Mouse (Mus musculus): Measurements from ENCODE around the gene Tmem94. TPM values are rescaled to one million over a fixed set of nuclear protein-coding genes. Genes with fewer than 3 reads are reported as not detected.
A peak's percentile ranks its signal among the peaks of the same experiment; 100 is the strongest.

Gene Tmem94
- total RNA-seq (2012; rRNA removed), result 23.2 and 26.2 TPM in 2 replicates
- 10 to 100 TPM; 38.9 to 64.4 TPM for polyA plus RNA-seq (2012; ENCODE audit: insufficient read depth in 1 of 2, insufficient read length in 2 of 2, low read depth in 1 of 2, low replicate concordance in 2 of 2, missing spikeins in 1 of 2)

- DNase-seq (ENCODE audit: low read depth, low spot score), result peak; percentile 99
- Histone ChIP-seq H3K4me1 (ENCODE audit: control insufficient read depth in 1 of 2, insufficient read depth in 2 of 2, low read length in 2 of 2) (peaks cover 5 to 10% of the 10 kb centered on the region in 2 experiments), H3K79me2 (ENCODE audit: control insufficient read depth, insufficient read depth, low read length, poor library complexity) (peaks cover 5% of the 10 kb centered on the region; the same call in 1 of the 2 replicates)
- no peak for TF ChIP-seq USF2 (IDR thresholded peaks at IDR 0.05; ENCODE audit: borderline replicate concordance in 1 of 2, insufficient read depth in 1 of 2, low read depth in 1 of 2, low read length in 2 of 2)
- TF ChIP-seq CHD2 (IDR thresholded peaks at IDR 0.05; ENCODE audit: low read length), result peak; percentile 95
- peak; percentile 100 for TF ChIP-seq MAZ (IDR thresholded peaks at IDR 0.05; ENCODE audit: low read depth, low read length)
- TF ChIP-seq RAD21 (IDR thresholded peaks at IDR 0.05; ENCODE audit: low read depth, low read length), result no peak
- TF ChIP-seq MAFK (IDR thresholded peaks at IDR 0.05; ENCODE audit: borderline replicate concordance, low read depth, low read length), result no peak
- TF ChIP-seq SIN3A (IDR thresholded peaks at IDR 0.05; ENCODE audit: low read length), result peak; percentile 92
- no peak for TF ChIP-seq JUND (IDR thresholded peaks at IDR 0.05; ENCODE audit: low read depth, low read length)
- TF ChIP-seq MEF2A (IDR thresholded peaks at IDR 0.05; ENCODE audit: extremely low read depth, insufficient replicate concordance, low read depth, low read length, poor library complexity, severe bottlenecking), result peak; percentile 54; the same call in 1 of the 2 replicates
- peak; percentile 71 for TF ChIP-seq NRF1 (IDR thresholded peaks at IDR 0.05; ENCODE audit: insufficient read depth, low read depth, low read length, poor library complexity, severe bottlenecking)
- no peak for TF ChIP-seq BHLHE40 (IDR thresholded peaks at IDR 0.05; ENCODE audit: borderline replicate concordance, low read depth, low read length)
- no peak for TF ChIP-seq CTCF (IDR thresholded peaks at IDR 0.05 in 2 of 3, conservative IDR thresholded peaks at IDR 0.05 in 1 of 3; ENCODE audit: control insufficient read depth in 1 of 3, insufficient read depth in 1 of 3, low read depth in 2 of 3, low read length in 3 of 3, poor library complexity in 1 of 3, severe bottlenecking in 1 of 3)
- TF ChIP-seq E2F4 (IDR thresholded peaks at IDR 0.05; ENCODE audit: borderline replicate concordance, low read depth, low read length), result peak; percentile 65; the same call in 1 of the 2 replicates
- TF ChIP-seq ZNF384 (IDR thresholded peaks at IDR 0.05; ENCODE audit: low read depth, low read length), result no peak
- peak; percentile 95 for TF ChIP-seq HCFC1 (IDR thresholded peaks at IDR 0.05; ENCODE audit: low read depth, low read length)
- no peak for TF ChIP-seq UBTF (IDR thresholded peaks at IDR 0.05; ENCODE audit: borderline replicate concordance, insufficient read depth, low read depth, low read length)
- TF ChIP-seq CHD1 (IDR thresholded peaks at IDR 0.05; ENCODE audit: low read depth, low read length), result no peak
- no peak for TF ChIP-seq ZC3H11A (IDR thresholded peaks at IDR 0.05; ENCODE audit: low read depth, low read length)
- TF ChIP-seq MAX (IDR thresholded peaks at IDR 0.05; ENCODE audit: low read length), result peak; percentile 72
- TF ChIP-seq EP300 (IDR thresholded peaks at IDR 0.05; ENCODE audit: low read depth in 1 of 2, low read length in 2 of 2), result no peak
- peak; percentile 65; the same call in 1 of the 2 replicates for TF ChIP-seq POLR2AphosphoS2 (IDR thresholded peaks at IDR 0.05; ENCODE audit: low read length)
- peak; percentile 75 to 86 for TF ChIP-seq POLR2A (IDR thresholded peaks at IDR 0.05; ENCODE audit: control insufficient read depth in 1 of 2, insufficient read depth in 1 of 2, low read depth in 1 of 2, low read length in 2 of 2, poor library complexity in 1 of 2)
- TF ChIP-seq RCOR1 (IDR thresholded peaks at IDR 0.05; ENCODE audit: low read depth, low read length), result no peak
- peak; percentile 94 for TF ChIP-seq TBP (IDR thresholded peaks at IDR 0.05; ENCODE audit: low read depth, low read length)
- no peak for TF ChIP-seq GABPA (IDR thresholded peaks at IDR 0.05; ENCODE audit: low read depth, low read length)
- no peak for TF ChIP-seq POLR2AphosphoS5 (IDR thresholded peaks at IDR 0.05; ENCODE audit: borderline replicate concordance, low read depth, low read length)
- no peak for TF ChIP-seq MYC (IDR thresholded peaks at IDR 0.05; ENCODE audit: low read depth, low read length)
- peak; percentile 86 for TF ChIP-seq ZMIZ1 (IDR thresholded peaks at IDR 0.05; ENCODE audit: low read depth, low read length)
- TF ChIP-seq MYB (IDR thresholded peaks at IDR 0.05; ENCODE audit: low read depth, low read length), result no peak
- TF ChIP-seq ZKSCAN1 (IDR thresholded peaks at IDR 0.05; ENCODE audit: low read depth, low read length), result no peak
- TF ChIP-seq ELF1 (IDR thresholded peaks at IDR 0.05; ENCODE audit: low read depth, low read length), result peak; percentile 100
- peak; percentile 76 for TF ChIP-seq NELFE (IDR thresholded peaks at IDR 0.05; ENCODE audit: low read depth, low read length)
- TF ChIP-seq GATA1 (IDR thresholded peaks at IDR 0.05; ENCODE audit: low read depth, low read length), result peak; percentile 59
- no peak; the same call in 1 of the 2 replicates for TF ChIP-seq USF1 (IDR thresholded peaks at IDR 0.05; ENCODE audit: low read depth, low read length)
- TF ChIP-seq KAT2A (conservative IDR thresholded peaks at IDR 0.05; ENCODE audit: low read depth, low read length), result peak; percentile 97
- TF ChIP-seq SMC3 (IDR thresholded peaks at IDR 0.05; ENCODE audit: low read depth, low read length), result no peak
- TF ChIP-seq MXI1 (IDR thresholded peaks at IDR 0.05; ENCODE audit: low read depth, low read length), result peak; percentile 65
Measured at GRCm38 (mm10) chr11:115765103-115765606, at the start of gene Tmem94. Gene Tmem94 (plus strand): TSS chr11:115765433.

More at GRCm38 (mm10) chr11:115765103-115765606, at the start of gene Tmem94:
- Histone ChIP-seq H3K27ac (ENCODE audit: control insufficient read depth, low read depth, low read length) (peak within 1 kb of the TSS; percentile 85), H3K9ac (ENCODE audit: control insufficient read depth, low read depth, low read length, poor library complexity, severe bottlenecking) (peak within 1 kb of the TSS; percentile 94), H3K36me3 (ENCODE audit: control insufficient read depth in 1 of 2, insufficient read depth in 2 of 2, low read length in 2 of 2) (peaks cover 0 to 6% of the 10 kb centered on the region in 2 experiments; a peak in 2 of 4 replicates), H3K27me3 (ENCODE audit: control insufficient read depth in 1 of 2, insufficient read depth in 2 of 2, low read length in 2 of 2) (no peaks in the 10 kb centered on the region), H3K9me3 (replicated peaks; ENCODE audit: insufficient read depth, low read length) (no peaks in the 10 kb centered on the region), H3K4me3 (ENCODE audit: control insufficient read depth in 1 of 2, insufficient read depth in 1 of 2, low read depth in 2 of 2, low read length in 2 of 2) (peak within 1 kb of the TSS; percentile 86 to 94)
